Mouse (Mus musculus) layer of hippocampus, postnatal 36 days (tissue): ENCODE data around the gene Zbtb20. TPM values are rescaled to one million over a fixed set of nuclear protein-coding genes. Genes with fewer than 3 reads are reported as not detected.

Experiments
- DNase-seq, 2 experiments: peaks; one replicate each; pipeline ENCODE4 v3.0.0; 2022
- total RNA-seq, 2 experiments: library from RNA; stranded (reverse); gene quantifications; 2 replicates each; pipeline ENCODE4 v1.2.3; 2021

The Zbtb20 gene
- total RNA-seq, 2 experiments from 2014 or later, result 304 to 382 TPM

DNA sequence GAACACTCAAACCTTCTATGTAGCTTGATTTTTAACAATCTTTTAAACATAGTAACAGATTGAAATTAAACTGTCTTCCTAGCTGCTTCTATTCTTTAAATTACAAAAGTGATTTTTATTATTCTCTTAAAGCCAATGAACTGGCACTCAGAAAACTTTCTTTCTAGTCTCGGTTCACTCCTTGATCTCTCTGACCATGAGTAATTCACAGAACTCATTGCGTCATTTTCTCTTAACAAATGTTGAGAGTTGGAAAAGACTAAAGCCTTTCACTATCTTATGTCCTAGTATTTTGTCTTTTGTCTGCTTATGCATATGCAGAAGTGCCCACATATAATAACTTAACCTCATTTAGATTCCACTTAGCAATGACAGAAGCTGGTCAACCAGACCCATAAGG is 525.3 kb downstream of the Zbtb20 start:
- no peak for DNase-seq

DNA sequence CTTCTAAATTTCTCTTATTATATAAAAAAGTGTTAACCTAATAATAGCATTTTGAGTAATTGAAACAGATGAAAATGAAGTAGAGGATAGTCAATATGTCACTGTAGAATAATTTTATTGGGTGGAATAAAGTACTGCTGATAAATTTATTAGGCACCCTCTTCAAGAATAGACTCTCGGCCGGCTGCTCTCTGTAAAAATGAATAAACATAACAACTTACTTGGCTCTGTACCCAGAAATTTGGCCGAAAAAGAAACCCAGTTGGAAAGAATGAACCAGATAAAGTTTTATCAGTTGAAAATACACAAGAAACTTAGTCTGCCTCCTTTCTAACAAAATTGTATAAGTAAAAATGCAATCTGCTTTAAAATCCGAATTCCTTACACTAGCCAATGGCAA is 527.2 kb downstream of the Zbtb20 start:
- DNase-seq, result no peak

DNA sequence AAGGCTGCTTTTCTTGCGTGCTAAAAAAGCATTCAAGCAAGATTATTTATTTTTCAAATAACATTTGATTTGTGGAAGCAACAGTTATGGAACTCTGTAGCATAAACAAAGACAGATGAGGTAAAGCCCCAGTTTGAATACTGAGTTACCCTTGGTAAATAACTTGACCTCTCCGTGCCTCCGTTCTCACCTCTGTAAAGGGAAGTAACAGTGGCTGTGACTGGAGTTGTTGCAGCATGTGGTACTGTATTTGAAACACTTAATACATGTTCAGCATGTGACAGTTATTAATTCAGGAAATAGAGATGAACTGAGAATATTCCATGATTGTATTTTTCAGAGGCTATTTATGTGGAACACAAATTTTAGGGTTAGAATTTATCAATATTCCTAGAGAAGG is 529.4 kb downstream of the Zbtb20 start:
- no peak for DNase-seq

DNA sequence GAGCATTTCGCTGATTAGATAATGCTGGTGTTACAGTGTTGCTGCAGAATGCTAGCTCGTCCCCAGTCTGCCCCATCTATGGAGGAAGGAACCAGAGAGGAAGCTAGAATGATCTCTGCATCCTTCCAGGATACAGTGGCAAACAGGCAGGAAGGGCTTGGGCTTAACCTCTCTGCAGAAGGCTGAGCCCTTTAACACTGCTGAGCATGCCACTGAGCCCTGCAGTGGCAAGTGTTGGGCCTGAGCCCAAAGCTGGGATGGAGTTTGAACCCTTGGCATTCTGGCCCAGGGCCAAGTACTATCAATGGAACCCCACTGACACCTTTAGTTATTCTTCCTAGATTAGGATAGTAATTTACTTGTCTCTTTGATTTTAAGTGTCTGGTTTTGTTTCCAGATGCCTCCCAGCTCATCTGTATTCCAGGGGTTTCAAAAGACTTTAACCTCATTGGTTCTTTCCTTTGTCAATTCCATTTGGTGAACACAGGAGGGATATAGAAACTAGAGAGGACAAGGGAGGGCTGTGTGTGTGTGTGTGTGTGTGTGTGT is 532.0 kb downstream of the Zbtb20 start:
- no peak for DNase-seq

DNA sequence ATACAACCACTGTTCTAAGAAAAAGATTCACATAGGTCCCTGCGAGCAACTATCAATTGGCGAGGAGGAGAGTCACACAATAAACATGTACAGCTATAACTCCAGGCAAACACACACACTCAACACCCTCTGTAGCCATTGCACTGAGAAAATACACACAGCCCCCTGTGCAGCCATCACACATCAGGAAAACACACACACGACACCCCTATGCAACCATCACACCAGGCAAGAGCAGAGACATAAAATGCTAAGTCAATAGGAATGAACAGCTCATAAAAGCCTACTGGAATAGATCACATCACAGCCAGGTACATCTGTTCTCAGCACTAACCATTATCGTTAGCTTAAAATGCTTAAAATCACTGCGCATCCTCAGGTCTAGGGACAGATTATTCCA is 532.9 kb downstream of the Zbtb20 start:
- DNase-seq, result no peak

DNA sequence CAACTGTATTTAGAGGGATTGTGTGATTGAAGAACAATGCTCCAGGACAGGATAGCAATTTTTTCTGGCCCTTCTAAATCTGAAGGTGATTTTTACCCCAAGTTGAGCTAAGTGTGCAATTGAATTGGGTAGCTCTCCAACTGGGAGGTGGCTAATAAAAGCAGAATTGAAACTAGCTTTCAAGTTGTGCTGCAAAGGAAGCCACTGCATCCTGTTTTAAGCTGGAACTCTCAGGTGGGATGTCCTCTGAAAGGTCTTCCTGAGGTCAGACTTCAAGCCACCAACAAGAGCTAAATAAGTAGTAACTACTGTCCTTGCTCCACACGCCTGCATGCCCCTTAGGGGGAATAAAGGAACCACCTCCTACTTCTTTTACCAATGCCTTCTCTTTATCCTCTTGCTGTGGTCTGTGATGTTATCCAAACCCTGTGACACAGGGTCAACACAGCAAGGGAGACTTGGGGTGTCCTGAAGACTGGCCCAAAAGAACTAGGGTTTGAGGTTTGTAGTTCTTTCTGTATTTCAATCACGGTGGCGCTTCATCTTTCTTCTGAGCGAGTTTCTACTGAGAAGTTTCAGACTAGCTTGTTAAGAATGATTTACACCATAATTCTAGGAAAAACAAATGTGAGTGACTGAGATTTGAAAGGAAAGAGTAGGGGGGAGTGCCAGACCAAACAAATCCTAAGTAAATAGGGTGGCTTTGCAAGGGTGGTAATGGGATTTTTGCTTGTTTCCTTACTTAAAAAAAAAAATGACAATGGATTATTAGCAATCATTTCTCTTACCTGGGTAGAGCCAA is 533.6 kb downstream of the Zbtb20 start:
- no peak for DNase-seq

DNA sequence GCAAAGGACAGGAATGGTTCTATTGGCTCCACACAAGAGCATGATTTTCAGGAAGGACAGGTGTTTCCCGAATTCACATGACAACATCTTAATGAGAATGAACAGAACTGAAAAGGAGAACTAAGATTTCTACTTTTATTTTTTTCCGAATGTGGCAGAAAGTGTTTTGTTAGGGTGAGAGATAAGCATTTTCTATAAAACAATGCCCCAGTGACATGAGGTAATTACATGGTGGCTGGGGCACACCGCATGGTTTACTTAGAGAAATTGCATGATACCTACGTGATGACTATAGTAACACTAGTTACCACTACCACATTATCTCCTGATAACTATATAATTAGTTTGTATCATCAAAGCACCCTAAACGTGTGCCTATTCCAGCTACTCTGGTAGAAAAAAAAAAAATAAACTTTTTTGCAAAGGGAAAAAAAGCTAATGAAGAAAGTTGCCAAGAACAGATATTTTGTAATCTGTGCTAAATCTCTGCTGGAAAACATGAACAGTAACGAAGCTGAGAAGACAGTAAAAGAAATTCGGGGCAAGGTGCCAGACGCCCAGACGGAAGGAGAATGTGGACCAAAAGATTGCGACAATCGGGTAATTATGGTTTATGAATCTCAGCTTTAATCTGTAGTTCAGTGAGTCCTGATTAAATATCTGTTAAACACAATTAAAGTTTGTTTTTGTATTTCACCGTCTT is 534.4 kb downstream of the Zbtb20 start:
- peak; percentile 50 to 56 for DNase-seq

DNA sequence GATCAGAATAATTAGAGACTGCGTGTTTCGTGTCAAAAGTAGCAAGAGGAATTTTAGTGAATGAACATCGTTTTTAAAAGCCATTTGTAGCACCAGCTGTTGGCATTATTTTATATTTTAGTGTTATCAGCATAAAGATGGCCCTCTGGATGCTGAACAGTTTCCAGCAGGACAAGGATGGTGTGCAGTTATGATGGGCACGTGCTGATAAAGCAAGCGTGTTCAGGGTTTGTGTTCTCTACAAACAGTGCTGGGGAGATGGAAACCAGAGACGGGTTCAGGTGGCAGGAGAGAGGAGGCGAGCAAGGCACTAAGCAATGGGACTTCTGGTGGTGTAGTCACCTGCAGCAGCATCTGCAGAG is 534.9 kb downstream of the Zbtb20 start:
- DNase-seq, result no peak

DNA sequence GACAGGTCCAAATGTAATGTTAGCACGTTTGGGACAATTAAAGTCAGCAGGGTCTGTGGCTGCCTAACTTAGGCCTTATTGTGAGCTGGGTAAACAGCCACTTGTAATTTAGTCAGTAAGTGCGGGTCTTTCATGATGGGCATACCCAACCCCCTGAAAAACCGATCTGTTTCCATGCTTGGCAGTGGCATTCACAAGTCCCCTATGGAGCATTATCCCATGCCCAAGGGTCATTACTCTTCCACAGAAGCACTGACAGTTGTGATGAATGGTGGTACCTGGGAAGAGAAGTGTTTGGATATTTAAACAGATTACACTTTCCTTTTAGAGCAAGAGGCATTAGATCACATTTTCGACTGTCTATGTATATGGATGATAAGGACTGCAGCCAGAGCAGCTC is 540.2 kb downstream of the Zbtb20 start:
- DNase-seq, result no peak

DNA sequence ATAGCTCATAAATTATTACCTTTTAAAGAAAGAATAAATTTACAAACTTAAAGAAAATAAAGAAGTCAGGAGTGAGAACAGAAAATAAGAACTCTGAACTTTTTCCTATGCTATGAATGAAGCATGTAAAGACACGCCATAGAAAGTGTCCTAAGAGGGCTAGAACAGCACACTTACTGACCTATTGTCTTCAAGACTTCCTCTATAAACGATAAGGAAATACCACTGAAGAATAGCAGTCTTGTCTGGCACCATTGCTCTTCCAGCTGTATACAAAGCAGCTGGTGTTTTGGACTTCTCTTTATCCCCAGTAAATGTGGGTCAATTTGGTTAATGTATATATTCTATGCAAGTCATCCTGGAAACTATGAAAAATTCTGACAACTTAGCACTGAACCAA is 544.2 kb downstream of the Zbtb20 start:
- no peak for DNase-seq

DNA sequence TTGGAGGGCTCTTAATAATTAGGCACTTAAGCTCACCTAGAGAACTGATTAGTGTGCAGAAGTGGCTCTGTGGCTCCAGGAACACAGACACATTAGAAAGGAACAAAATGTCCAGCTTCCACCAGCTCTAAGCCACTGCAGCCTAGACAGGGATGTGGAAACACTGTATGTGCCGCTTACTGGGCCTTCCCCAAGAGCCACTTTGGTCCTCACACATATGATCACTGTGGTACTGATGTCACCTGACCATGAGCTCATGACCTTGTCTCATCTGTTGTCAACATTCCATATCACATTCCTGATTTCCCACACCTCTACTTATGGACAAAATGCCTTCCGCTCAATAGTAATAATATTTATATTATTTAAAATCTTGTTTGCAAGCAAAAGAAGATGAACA is 553.3 kb downstream of the Zbtb20 start:
- DNase-seq, result no peak

DNA sequence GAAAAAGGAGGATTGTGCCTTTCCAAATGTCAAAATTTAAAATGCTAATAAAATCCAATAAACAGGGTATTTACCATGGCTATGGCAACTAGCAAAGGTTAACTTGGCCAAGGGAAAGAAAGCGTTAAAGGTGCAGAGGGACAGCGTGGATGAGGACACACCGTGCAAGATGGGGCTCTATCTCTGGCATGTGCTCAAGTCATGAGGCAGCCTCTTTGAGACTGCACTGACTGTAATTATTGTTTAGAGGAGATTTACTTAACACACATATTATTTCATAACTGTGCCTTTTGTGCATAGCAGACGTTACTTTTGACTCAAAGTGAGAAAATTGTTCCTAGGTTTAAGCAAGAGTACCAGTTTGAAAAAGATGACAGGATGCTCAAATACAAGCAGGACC is 554.3 kb downstream of the Zbtb20 start:
- no peak for DNase-seq

DNA sequence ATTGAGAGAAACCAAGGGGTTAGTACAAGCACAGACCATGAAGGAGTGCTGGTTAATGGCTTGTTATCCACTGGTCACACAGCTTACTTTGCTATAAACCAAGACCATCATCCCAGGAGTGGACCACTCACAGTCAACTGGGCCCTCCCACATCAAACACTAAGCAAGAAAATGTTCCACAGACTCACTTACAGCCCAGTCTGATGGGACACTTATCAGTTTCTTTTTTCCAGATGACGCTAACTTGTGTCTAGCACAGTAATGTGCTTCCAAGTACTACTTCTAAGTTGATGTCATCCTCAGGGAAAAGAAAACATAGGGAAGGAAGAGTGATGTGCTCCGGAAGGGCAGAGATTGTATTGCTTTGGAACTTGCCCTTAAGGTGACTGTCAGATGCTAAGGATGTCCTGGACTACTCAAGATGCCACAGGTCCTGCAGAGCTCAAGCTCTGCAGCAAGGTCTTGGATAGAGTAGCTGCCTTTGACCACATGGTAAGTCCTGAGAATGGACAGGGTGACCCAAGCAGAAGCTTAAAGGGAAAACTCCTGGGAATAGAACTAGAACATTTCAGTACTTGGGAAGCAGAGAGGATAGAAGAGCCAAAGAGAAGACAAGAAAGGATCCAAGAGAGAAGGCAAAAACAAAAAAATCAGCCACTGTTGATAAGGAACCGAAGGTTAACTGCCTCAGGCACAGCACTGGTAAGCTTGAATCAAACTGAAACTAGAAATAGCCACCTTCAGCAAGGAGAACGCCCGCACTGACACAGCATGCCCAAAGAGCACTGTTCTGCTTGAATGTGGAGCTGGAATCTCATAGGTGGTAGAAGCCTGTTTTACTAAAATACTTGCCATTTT is 556.1 kb downstream of the Zbtb20 start:
- DNase-seq, result no peak

DNA sequence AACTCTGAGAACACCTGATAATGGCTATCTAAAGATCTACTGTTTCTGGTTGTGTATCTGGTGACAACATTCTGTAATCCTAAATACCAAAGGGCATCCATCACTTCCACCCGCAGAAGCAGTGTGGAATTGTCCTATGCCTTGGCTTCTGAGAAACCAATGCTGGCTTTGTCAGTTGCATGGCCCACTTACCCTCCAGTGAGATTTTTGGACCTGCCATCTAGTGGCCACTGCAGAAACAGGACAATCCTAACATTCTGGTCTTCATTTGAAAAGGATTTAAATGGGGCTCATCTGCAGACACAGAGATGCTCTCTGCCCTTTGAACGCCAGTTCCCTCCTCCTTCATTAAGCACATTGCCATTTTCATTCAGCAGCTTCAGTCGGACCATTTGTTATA is 559.3 kb downstream of the Zbtb20 start:
- DNase-seq, result no peak

DNA sequence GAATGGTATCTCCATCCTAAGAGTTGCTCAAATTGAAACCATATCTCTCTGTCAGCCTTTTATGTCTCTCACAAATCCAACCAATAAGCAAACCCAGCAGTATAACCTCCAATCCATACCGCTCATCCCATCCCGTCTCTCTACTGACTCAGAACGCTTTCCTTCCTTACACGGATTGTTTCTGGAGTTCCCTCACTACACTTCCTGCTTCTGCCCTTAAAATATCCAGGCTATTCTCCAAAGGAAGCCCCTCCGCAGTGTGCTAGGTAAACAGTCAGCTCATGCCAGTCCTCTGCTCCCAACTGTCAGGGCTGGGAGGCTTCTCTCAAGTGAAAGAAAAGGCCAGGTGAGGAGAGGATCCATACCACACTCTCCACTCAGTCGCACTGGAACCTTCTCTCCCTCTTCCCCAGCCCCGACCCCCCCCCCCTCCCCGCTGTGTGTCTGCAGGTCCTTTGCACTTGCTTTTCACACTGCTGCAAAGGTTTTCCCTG is 563.2 kb downstream of the Zbtb20 start:
- no peak for DNase-seq

DNA sequence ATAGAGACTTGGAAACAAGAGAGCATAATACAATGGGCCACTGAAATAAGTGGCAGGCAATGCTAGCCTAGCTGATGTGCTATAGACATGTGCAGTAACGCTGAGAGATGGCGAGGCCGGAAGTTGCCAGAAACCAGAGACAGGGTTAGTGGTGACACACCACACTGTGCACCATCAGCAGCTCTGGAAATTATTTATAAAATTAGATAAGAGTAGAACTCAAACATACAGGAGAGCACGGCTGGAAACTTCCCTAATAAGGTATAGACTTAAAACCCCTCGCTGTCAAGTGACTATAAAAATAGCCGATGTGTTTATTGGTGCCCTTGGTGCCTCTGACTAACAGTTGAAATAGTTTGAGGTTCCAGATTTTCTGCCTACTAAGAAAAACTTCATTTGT is 565.7 kb downstream of the Zbtb20 start:
- no peak for DNase-seq

DNA sequence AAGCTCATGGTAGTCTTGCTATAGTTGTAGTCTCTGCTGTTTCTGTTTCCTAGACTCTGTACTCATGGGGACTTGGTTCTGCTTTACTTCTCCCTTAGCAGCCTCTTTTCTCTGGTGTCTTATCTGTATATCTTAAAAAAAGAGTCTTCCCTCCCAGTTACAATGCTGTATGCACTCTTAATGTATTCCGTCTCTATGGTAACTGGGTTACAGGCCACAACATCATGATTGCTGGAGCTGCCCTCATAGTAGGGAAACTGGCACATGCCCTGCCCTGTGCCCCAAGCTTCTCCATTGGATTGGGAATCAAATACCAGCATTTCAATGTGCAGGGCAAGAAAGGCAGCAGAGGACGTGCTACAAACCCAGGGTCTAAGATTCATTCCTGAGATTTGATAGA is 567.4 kb downstream of the Zbtb20 start:
- no peak for DNase-seq

DNA sequence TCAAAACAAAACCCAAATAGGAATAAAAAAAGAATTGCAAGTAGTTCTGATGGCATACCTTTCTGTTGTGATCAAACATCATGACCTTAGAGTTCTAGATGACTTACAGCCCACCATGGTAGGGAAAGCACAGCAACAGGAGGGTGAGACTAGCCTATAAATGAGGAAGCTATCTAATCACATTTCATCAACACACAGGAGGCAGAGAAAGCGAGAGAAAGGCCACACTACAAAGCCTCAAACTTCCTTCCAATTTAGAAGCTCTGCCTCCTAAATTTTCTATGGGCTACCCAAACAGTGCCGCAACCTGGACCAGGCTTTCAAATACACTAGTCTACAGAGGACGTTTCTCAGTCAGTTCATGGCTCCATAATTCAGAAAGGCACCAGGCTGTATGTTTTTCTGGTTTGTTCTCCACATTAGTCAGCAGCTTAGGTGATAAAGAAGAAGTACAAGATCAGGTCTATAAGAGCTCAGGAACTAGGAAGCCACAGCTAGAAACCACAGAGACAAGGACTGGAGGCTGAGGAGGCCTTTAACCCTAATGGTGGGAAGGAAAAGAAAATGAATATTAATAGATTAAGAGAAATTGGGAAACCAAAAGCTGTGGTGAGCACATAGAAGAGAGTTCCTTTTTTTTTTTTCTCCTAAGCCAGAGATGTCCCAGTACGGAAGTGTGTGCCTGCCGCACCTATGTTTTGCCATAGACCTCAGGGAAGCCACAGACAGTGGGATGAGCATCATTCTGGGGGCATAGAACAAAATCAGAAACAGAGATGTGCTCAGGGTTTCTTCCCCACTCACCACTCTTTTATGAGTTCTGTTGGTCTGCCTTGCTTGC is 572.7 kb downstream of the Zbtb20 start:
- no peak for DNase-seq

DNA sequence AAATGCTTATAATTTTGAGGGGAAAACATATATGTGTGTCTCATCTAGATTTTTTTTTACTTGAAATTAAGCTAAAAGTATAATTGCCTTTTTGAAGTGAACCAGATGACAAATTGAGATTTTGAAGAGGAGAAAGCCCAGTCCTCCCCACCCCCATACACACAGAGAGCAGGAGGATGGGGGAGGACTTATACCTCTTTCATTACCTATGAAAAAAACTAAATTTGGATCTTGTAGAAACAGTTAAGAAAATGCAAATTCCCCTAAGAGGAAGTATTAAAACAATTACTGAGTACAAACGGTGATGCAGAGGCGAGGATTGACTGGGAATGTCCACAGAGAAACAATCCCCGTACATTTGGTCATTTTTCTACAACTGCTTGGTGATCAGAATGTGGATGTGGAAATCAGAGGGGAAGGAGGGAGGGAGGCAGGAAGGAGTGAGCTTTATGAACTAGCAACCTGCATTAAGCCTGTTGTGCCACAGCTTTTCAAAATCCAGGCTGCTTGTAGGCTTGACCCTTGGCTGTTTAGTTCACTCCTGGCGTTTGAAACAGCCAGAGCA is 578.8 kb downstream of the Zbtb20 start:
- DNase-seq, result no peak

DNA sequence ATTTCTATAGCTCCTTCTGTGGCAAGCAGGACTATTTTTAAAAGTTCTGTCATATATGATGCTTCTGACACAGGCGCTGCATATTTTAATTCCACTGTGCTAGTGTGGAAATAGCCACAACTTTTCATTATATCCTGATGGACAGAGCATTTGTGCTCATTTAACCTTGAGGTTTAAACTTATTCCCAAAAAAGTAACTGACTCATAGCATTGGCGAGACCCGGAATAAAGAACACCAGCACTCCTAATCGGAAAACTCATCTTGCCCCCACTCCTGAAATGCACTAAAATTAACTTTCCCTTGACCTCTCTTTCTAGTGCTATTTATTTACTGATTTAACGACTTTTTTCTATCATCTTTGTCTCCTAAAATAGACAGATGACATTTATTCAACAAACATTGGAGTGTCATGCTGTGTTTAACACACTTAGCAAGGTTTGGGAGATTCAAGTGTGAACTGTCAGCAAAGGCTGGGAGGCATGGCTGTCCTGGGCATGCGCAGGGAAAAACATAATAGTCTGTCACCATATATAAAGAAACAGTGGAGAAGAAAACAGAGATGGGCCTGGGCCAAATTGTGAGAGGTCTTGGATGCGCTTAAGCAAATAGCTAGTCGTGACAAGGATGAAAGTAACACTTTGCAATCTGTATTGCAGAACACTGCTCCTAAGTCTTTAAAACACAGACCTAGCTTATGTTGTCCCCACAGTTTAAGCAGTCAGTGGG is 580.9 kb downstream of the Zbtb20 start:
- no peak for DNase-seq

DNA sequence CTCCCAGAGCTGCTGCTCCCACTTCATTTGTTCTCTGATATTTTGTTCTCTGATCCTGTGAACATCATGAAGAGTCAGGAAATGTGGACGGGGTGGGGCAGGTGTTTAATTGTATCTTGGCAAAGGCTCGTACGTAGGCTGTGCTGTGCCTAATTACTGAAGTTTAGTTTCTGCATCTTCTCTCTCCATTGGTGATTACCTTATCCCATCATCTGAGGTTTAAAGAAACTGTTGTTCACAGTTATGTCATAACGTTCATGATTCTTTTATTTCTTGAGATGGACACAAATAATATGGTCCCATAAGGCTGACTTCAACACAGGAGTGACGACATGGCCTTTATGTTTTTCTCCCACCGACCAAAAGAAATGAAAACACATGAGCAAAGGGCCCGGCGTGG is 582.1 kb downstream of the Zbtb20 start:
- no peak for DNase-seq
